Mouse (Mus musculus) hindbrain, postnatal 0 days (tissue): ENCODE results near the gene Naglu. TPM values are rescaled to one million over a fixed set of nuclear protein-coding genes. Genes with fewer than 3 reads are reported as not detected.
A peak's percentile ranks its signal among the peaks of the same experiment; 100 is the strongest.

ENCODE experiments used
- ATAC-seq: fragments of 200-750 bp; cut with Nextera tagmentation; 2 replicates; pipeline ENCODE4 v1.8.0; 2017; ENCODE audit warnings: mild to moderate bottlenecking, moderate TSS enrichment, moderate library complexity
- DNase-seq: peaks from one replicate; pipeline ENCODE4 v3.0.0-alpha.2; 2015; ENCODE audit warnings: low spot score
- H3K27ac ChIP-seq: fragments of 300-500 bp; sonication (generic); 2 replicates; pipeline ENCODE4 v1.5.1; 2014; ENCODE audit warnings: mild to moderate bottlenecking
- H3K27me3 ChIP-seq: fragments of 300-500 bp; sonication (generic); 2 replicates; pipeline ENCODE4 v1.6.1; 2014; ENCODE audit warnings: low read length, mixed read lengths; ENCODE audit not compliant: insufficient read depth
- H3K36me3 ChIP-seq: fragments of 300-500 bp; sonication (generic); 2 replicates; pipeline ENCODE4 v1.6.1; 2014; ENCODE audit warnings: low read length, mixed read lengths; ENCODE audit not compliant: insufficient read depth
- H3K4me1 ChIP-seq: fragments of 300-500 bp; sonication (generic); 2 replicates; pipeline ENCODE4 v1.6.1; 2014; ENCODE audit warnings: antibody characterized with exemption, low read length, mixed read lengths; ENCODE audit not compliant: insufficient read depth
- H3K4me2 ChIP-seq: fragments of 300-500 bp; sonication (generic); 2 replicates; pipeline ENCODE4 v1.6.1; 2014; ENCODE audit warnings: low read depth, mild to moderate bottlenecking, low read length, moderate library complexity, mixed read lengths
- H3K4me3 ChIP-seq: fragments of 300-500 bp; sonication (generic); 2 replicates; pipeline ENCODE4 v1.5.1; 2014; ENCODE audit warnings: low read length
- H3K9ac ChIP-seq: fragments of 300-500 bp; sonication (generic); replicated peaks from 2 replicates; pipeline ENCODE4 v1.6.1; 2014; ENCODE audit warnings: mild to moderate bottlenecking, low read length, moderate library complexity, mixed read lengths
- H3K9me3 ChIP-seq: fragments of 300-500 bp; sonication (generic); 2 replicates; pipeline ENCODE4 v1.6.1; 2016; ENCODE audit warnings: low read length, mixed read lengths
- CTCF ChIP-seq: IDR thresholded peaks from 2 replicates; pipeline ENCODE4 v1.5.1; 2016; ENCODE audit warnings: antibody characterized with exemption, control low read depth, low read depth
- WGBS: fragments of 180-500 bp; shearing (Covaris S2); extraction: QIAGEN DNeasy Blood & Tissue Kit; methylation state at CpG from one replicate; pipeline ENCODE4 v1.1.7; 2014; 5-methylcytosine and 5-hydroxymethylcytosine counted together
- polyA plus RNA-seq: library from polyadenylated mRNA; unstranded; fragments of >200 nt; fragmentation: Nextera tagmentation; extraction: Ambion mirVana; gene quantifications from 2 replicates; pipeline ENCODE4 v1.2.1, GENCODE M21; 2015
- total RNA-seq: library from RNA; depleted of rRNA; stranded (reverse); fragments of >200 nt; gene quantifications from 2 replicates; pipeline ENCODE4 v1.2.3, GENCODE M21; 2014

The Naglu gene
- total and polyA plus RNA-seq, 2 experiments from 2014 or later: 17.0 to 23.8 TPM

GRCm38 (mm10) chr11:101062971-101063675 is 6.7 kb upstream of the Naglu start:
- H3K9ac ChIP-seq: no peak overlapping the region
- H3K4me2 ChIP-seq: no peak overlapping the region
- ATAC-seq (no peak), DNase-seq (no peak)
- peaks cover 19% of the 10 kb centered on the region for H3K36me3 ChIP-seq
- H3K4me1 ChIP-seq: no peaks in the 10 kb centered on the region
- H3K9me3 ChIP-seq: no peaks in the 10 kb centered on the region
- H3K27me3 ChIP-seq: no peaks in the 10 kb centered on the region
- H3K4me3 ChIP-seq: no peak overlapping the region
- WGBS: 79% methylated on average over 14 of the region's 14 CpGs
- TF ChIP-seq CTCF: no peak
- H3K27ac ChIP-seq: peak overlapping the region; percentile 70; the same call in 1 of the 2 replicates

- no peaks in the 10 kb centered on the region for H3K27me3 ChIP-seq
- ATAC-seq (no peak), DNase-seq (peak; percentile 20)
- H3K27ac ChIP-seq: peak overlapping the region; percentile 70
- H3K4me2 ChIP-seq: no peak overlapping the region
- 49% methylated on average over 12 of the region's 12 CpGs for WGBS
- no peaks in the 10 kb centered on the region for H3K9me3 ChIP-seq
- H3K4me3 ChIP-seq: no peak overlapping the region
- TF ChIP-seq CTCF: no peak
- peaks cover 19% of the 10 kb centered on the region for H3K36me3 ChIP-seq
- no peak overlapping the region for H3K9ac ChIP-seq
- no peaks in the 10 kb centered on the region for H3K4me1 ChIP-seq
These were observed 6.0 kb upstream of the Naglu start for GRCm38 (mm10) chr11:101063676-101064327.

- Histone ChIP-seq H3K36me3 (peaks cover 19% of the 10 kb centered on the region), H3K4me3 (no peak overlapping the region), H3K4me1 (no peaks in the 10 kb centered on the region), H3K27me3 (no peaks in the 10 kb centered on the region), H3K9ac (no peak overlapping the region), H3K9me3 (no peaks in the 10 kb centered on the region), H3K4me2 (no peak overlapping the region), H3K27ac (peak overlapping the region; percentile 70; the same call in 1 of the 2 replicates)
- 79% methylated on average over 4 of the region's 4 CpGs for WGBS
- ATAC-seq (no peak), DNase-seq (no peak)
- no peak for TF ChIP-seq CTCF
These were observed 5.3 kb upstream of the Naglu start for GRCm38 (mm10) chr11:101064462-101064861.

- WGBS: 92% methylated on average over 9 of the region's 9 CpGs
These were observed 4.8 kb upstream of the Naglu start for GRCm38 (mm10) chr11:101065002-101065401.

GRCm38 (mm10) chr11:101066549-101067412 is 3.0 kb upstream of the Naglu start:
- Histone ChIP-seq H3K36me3 (peaks cover 10% of the 10 kb centered on the region; the same call in 1 of the 2 replicates), H3K27me3 (no peaks in the 10 kb centered on the region), H3K27ac (peak overlapping the region; percentile 29; the same call in 1 of the 2 replicates), H3K9me3 (no peaks in the 10 kb centered on the region), H3K4me2 (peak overlapping the region; percentile 51), H3K9ac (no peak overlapping the region; the same call in 1 of the 2 replicates), H3K4me1 (0 out of 2 replicates have a peak, but pooled peaks cover 6% of the 10 kb centered on the region), H3K4me3 (peak overlapping the region; percentile 24)
- WGBS: 21% methylated on average over 18 of the region's 18 CpGs
- peak; percentile 100 for TF ChIP-seq CTCF
- DNase-seq: peak; percentile 90
- peak; percentile 22; the same call in 1 of the 2 replicates for ATAC-seq

More at GRCm38 (mm10) chr11:101065002-101065401, 4.8 kb upstream of the Naglu start:
- Histone ChIP-seq H3K27ac (no peak overlapping the region), H3K4me3 (no peak overlapping the region), H3K27me3 (no peaks in the 10 kb centered on the region), H3K4me1 (no peaks in the 10 kb centered on the region), H3K4me2 (no peak overlapping the region), H3K9ac (no peak overlapping the region), H3K36me3 (peaks cover 19% of the 10 kb centered on the region), H3K9me3 (no peaks in the 10 kb centered on the region)
- TF ChIP-seq CTCF: no peak
- ATAC-seq (no peak), DNase-seq (no peak)

GRCm38 (mm10) chr11:101070189-101070527 is 346 bp downstream of the Naglu start:
- no peak for TF ChIP-seq CTCF

More at GRCm38 (mm10) chr11:101070189-101070527, 346 bp downstream of the Naglu start:
- Histone ChIP-seq H3K27ac (peak overlapping the region; percentile 83), H3K9ac (peak overlapping the region; percentile 86), H3K36me3 (no peaks in the 10 kb centered on the region), H3K4me3 (peak overlapping the region; percentile 81), H3K27me3 (no peaks in the 10 kb centered on the region), H3K9me3 (no peaks in the 10 kb centered on the region), H3K4me1 (0 out of 2 replicates have a peak, but pooled peaks cover 6% of the 10 kb centered on the region), H3K4me2 (peak overlapping the region; percentile 98)
- peak; percentile 64 for ATAC-seq
- under 1% methylated on average over 36 of the region's 36 CpGs for WGBS
- no peak for DNase-seq
